Mouse (Mus musculus): ENCODE results near the gene Cpsf6.
A peak's percentile ranks its signal among the peaks of the same experiment; 100 is the strongest.

The Cpsf6 gene

GRCm38 (mm10) chr10:117384386-117385085, 4.7 kb upstream of the Cpsf6 start:
- DNase-seq = no peak

- DNase-seq = no peak
These were observed 4.1 kb upstream of the Cpsf6 start for GRCm38 (mm10) chr10:117383941-117384340.

GRCm38 (mm10) chr10:117382996-117383550, 3.3 kb upstream of the Cpsf6 start:
- DNase-seq = no peak

GRCm38 (mm10) chr10:117382146-117382545, 2.3 kb upstream of the Cpsf6 start:
- DNase-seq = no peak

- no peak for DNase-seq
These were observed 1.1 kb upstream of the Cpsf6 start for GRCm38 (mm10) chr10:117380721-117381570.

GRCm38 (mm10) chr10:117379441-117379840, 374 bp downstream of the Cpsf6 start:
- no peak for DNase-seq

GRCm38 (mm10) chr10:117378642-117379041, 1.2 kb downstream of the Cpsf6 start:
- DNase-seq = no peak

GRCm38 (mm10) chr10:117378291-117378555, 1.6 kb downstream of the Cpsf6 start:
- no peak for DNase-seq

GRCm38 (mm10) chr10:117377431-117378290, 2.2 kb downstream of the Cpsf6 start:
- no peak for DNase-seq

GRCm38 (mm10) chr10:117376580-117377189, 3.1 kb downstream of the Cpsf6 start:
- DNase-seq = peak; percentile 94

GRCm38 (mm10) chr10:117375841-117376579, 3.8 kb downstream of the Cpsf6 start:
- peak; percentile 41 for DNase-seq

GRCm38 (mm10) chr10:117375163-117375562, 4.7 kb downstream of the Cpsf6 start:
- DNase-seq = no peak

- DNase-seq = peak; percentile 26
These were observed 16.7 kb downstream of the Cpsf6 start for GRCm38 (mm10) chr10:117363106-117363505.

- no peak for DNase-seq
These were observed 20.9 kb downstream of the Cpsf6 start for GRCm38 (mm10) chr10:117358891-117359290.

GRCm38 (mm10) chr10:117343000-117343399, 36.8 kb downstream of the Cpsf6 start:
- no peak for DNase-seq

GRCm38 (mm10) chr10:117342406-117342805, 37.4 kb downstream of the Cpsf6 start:
- no peak for DNase-seq

- no peak for DNase-seq
These were observed 38.8 kb downstream of the Cpsf6 start for GRCm38 (mm10) chr10:117341029-117341428.

GRCm38 (mm10) chr10:117339241-117339640, 40.6 kb downstream of the Cpsf6 start:
- no peak for DNase-seq

- DNase-seq = no peak
These were observed 41.9 kb downstream of the Cpsf6 start for GRCm38 (mm10) chr10:117337946-117338345.

- no peak for DNase-seq
These were observed 44.2 kb downstream of the Cpsf6 start for GRCm38 (mm10) chr10:117335649-117336048.

- no peak for DNase-seq
These were observed 49.3 kb downstream of the Cpsf6 start for GRCm38 (mm10) chr10:117330521-117330920.

GRCm38 (mm10) chr10:117323782-117324181, 56.0 kb downstream of the Cpsf6 start:
- DNase-seq = no peak

Data from cerebellum, adult 11 months (tissue).